Mouse (Mus musculus) hindbrain, embryonic 11.5 days (tissue): Measurements from ENCODE around the gene Cenpc1. TPM values are rescaled to one million over a fixed set of nuclear protein-coding genes. Genes with fewer than 3 reads are reported as not detected.

Experiments
- ATAC-seq: fragments of 200-750 bp; cut with Nextera tagmentation; 2 replicates; pipeline ENCODE4 v1.8.0; 2017; ENCODE audit warnings: mild to moderate bottlenecking, moderate TSS enrichment, moderate library complexity; ENCODE audit not compliant: low FRiP score
- DNase-seq: peaks from one replicate; pipeline ENCODE4 v3.0.0-alpha.2; 2015; ENCODE audit warnings: low spot score
- H3K27ac ChIP-seq: fragments of 300-500 bp; sonication (generic); 2 replicates; pipeline ENCODE4 v1.5.1; 2014; ENCODE audit warnings: mild to moderate bottlenecking, low read depth, low read length
- H3K27me3 ChIP-seq: fragments of 300-500 bp; sonication (generic); 2 replicates; pipeline ENCODE4 v1.6.1; 2014; ENCODE audit warnings: mild to moderate bottlenecking, low read length, moderate library complexity, mixed read lengths; ENCODE audit not compliant: control insufficient read depth, insufficient read depth
- H3K36me3 ChIP-seq: fragments of 300-500 bp; sonication (generic); 2 replicates; pipeline ENCODE4 v1.6.1; 2014; ENCODE audit warnings: mild to moderate bottlenecking, low read length, moderate library complexity, mixed read lengths; ENCODE audit not compliant: control insufficient read depth, insufficient read depth
- H3K4me1 ChIP-seq: fragments of 300-500 bp; sonication (generic); replicated peaks from 2 replicates; pipeline ENCODE4 v1.6.1; 2014; ENCODE audit warnings: low read length, mixed read lengths; ENCODE audit not compliant: control insufficient read depth, insufficient read depth
- H3K4me2 ChIP-seq: fragments of 300-500 bp; sonication (generic); replicated peaks from 2 replicates; pipeline ENCODE4 v1.6.1; 2014; ENCODE audit warnings: mild to moderate bottlenecking, low read depth, low read length
- H3K4me3 ChIP-seq: fragments of 300-500 bp; sonication (generic); 2 replicates; pipeline ENCODE4 v1.5.1; 2014; ENCODE audit warnings: low read depth, low read length
- H3K9ac ChIP-seq: fragments of 300-500 bp; sonication (generic); 2 replicates; pipeline ENCODE4 v1.6.1; 2014; ENCODE audit warnings: low read depth, low read length
- H3K9me3 ChIP-seq: fragments of 300-500 bp; sonication (generic); 2 replicates; pipeline ENCODE4 v1.6.1; 2016; ENCODE audit warnings: low read length; ENCODE audit not compliant: control insufficient read depth
- WGBS: fragments of 180-500 bp; shearing (Covaris S2); extraction: QIAGEN DNeasy Blood & Tissue Kit; methylation state at CpG from one replicate; pipeline ENCODE4 v1.1.7; 2014; 5-methylcytosine and 5-hydroxymethylcytosine counted together
- polyA plus RNA-seq: library from polyadenylated mRNA; unstranded; fragments of >200 nt; fragmentation: Nextera tagmentation; extraction: Ambion mirVana; gene quantifications from 2 replicates; pipeline ENCODE4 v1.2.1, GENCODE M21; 2014

Gene Cenpc1
- polyA plus RNA-seq, 1 experiment from 2014 or later: 52.1 TPM

GRCm38 (mm10) chr5:86086751-86087150 lies 21.4 kb upstream of the Cenpc1 start:
- no peak overlapping the region for H3K9ac ChIP-seq
- DNase-seq: no peak
- no peak overlapping the region for H3K4me3 ChIP-seq
- no peaks in the 10 kb centered on the region for H3K27me3 ChIP-seq
- H3K9me3 ChIP-seq: no peaks in the 10 kb centered on the region
- no peak overlapping the region for H3K4me2 ChIP-seq
- no peak for ATAC-seq
- no peaks in the 10 kb centered on the region for H3K4me1 ChIP-seq
- H3K27ac ChIP-seq: no peak overlapping the region
- H3K36me3 ChIP-seq: no peaks in the 10 kb centered on the region
- 86% methylated on average over 6 of the region's 6 CpGs for WGBS

GRCm38 (mm10) chr5:86084979-86085378 lies 19.6 kb upstream of the Cenpc1 start:
- WGBS: 83% methylated on average over 7 of the region's 7 CpGs
- H3K27me3 ChIP-seq: no peaks in the 10 kb centered on the region
- no peaks in the 10 kb centered on the region for H3K4me1 ChIP-seq
- no peaks in the 10 kb centered on the region for H3K9me3 ChIP-seq
- no peak overlapping the region for H3K9ac ChIP-seq
- DNase-seq (no peak), ATAC-seq (no peak)
- H3K4me3 ChIP-seq: no peak overlapping the region
- H3K27ac ChIP-seq: no peak overlapping the region
- no peaks in the 10 kb centered on the region for H3K36me3 ChIP-seq
- no peak overlapping the region for H3K4me2 ChIP-seq

- Histone ChIP-seq H3K4me3 (no peak overlapping the region), H3K27ac (no peak overlapping the region), H3K9me3 (no peaks in the 10 kb centered on the region), H3K4me2 (no peak overlapping the region), H3K9ac (no peak overlapping the region), H3K27me3 (no peaks in the 10 kb centered on the region), H3K36me3 (no peaks in the 10 kb centered on the region), H3K4me1 (no peaks in the 10 kb centered on the region)
- 89% methylated on average over 6 of the region's 6 CpGs for WGBS
- DNase-seq (no peak), ATAC-seq (no peak)
Observed at GRCm38 (mm10) chr5:86083987-86084386, 18.6 kb upstream of the Cenpc1 start.

- DNase-seq: no peak
- Histone ChIP-seq H3K27ac (no peak overlapping the region), H3K27me3 (no peaks in the 10 kb centered on the region), H3K4me2 (no peak overlapping the region), H3K4me1 (no peaks in the 10 kb centered on the region), H3K36me3 (no peaks in the 10 kb centered on the region), H3K9ac (no peak overlapping the region), H3K9me3 (no peaks in the 10 kb centered on the region), H3K4me3 (no peak overlapping the region)
- ATAC-seq: no peak
- 82% methylated on average over 3 of the region's 3 CpGs for WGBS
Observed at GRCm38 (mm10) chr5:86078720-86079334, 13.4 kb upstream of the Cenpc1 start.

- Histone ChIP-seq H3K4me3 (no peak overlapping the region), H3K27ac (no peak overlapping the region), H3K4me1 (no peaks in the 10 kb centered on the region), H3K9ac (no peak overlapping the region), H3K27me3 (no peaks in the 10 kb centered on the region), H3K9me3 (no peaks in the 10 kb centered on the region), H3K36me3 (no peaks in the 10 kb centered on the region), H3K4me2 (no peak overlapping the region)
- WGBS: 90% methylated on average over 4 of the region's 4 CpGs
- no peak for DNase-seq
- no peak for ATAC-seq
Observed at GRCm38 (mm10) chr5:86072756-86073386, 7.5 kb upstream of the Cenpc1 start.

GRCm38 (mm10) chr5:86071538-86071937 lies 6.2 kb upstream of the Cenpc1 start, which contains the start of gene Stap1:
Gene Stap1 (plus strand): TSS chr5:86071746.
- Histone ChIP-seq H3K9me3 (no peaks in the 10 kb centered on the region), H3K36me3 (no peaks in the 10 kb centered on the region), H3K4me3 (no peak within 1 kb of the TSS), H3K27ac (no peak within 1 kb of the TSS), H3K9ac (no peak within 1 kb of the TSS), H3K4me2 (no peak within 1 kb of the TSS), H3K4me1 (no peaks in the 10 kb centered on the region), H3K27me3 (no peaks in the 10 kb centered on the region)
- no peak for DNase-seq
- WGBS: 75% methylated on average over 7 of the region's 7 CpGs
- ATAC-seq: no peak

GRCm38 (mm10) chr5:86069121-86069520 lies 3.7 kb upstream of the Cenpc1 start:
- ATAC-seq: no peak
- H3K4me1 ChIP-seq: no peaks in the 10 kb centered on the region

GRCm38 (mm10) chr5:86068451-86068850 lies 3.1 kb upstream of the Cenpc1 start:
- Histone ChIP-seq H3K27ac (no peak overlapping the region), H3K9ac (no peak overlapping the region), H3K36me3 (no peaks in the 10 kb centered on the region), H3K27me3 (no peaks in the 10 kb centered on the region), H3K4me2 (no peak overlapping the region), H3K4me3 (no peak overlapping the region), H3K9me3 (no peaks in the 10 kb centered on the region), H3K4me1 (no peaks in the 10 kb centered on the region)
- WGBS: 87% methylated on average over 3 of the region's 3 CpGs
- ATAC-seq (no peak), DNase-seq (no peak)

More at GRCm38 (mm10) chr5:86069121-86069520, 3.7 kb upstream of the Cenpc1 start:
- no peak overlapping the region for H3K4me2 ChIP-seq
- H3K9ac ChIP-seq: no peak overlapping the region
- no peak overlapping the region for H3K4me3 ChIP-seq
- no peak for DNase-seq
- no peaks in the 10 kb centered on the region for H3K9me3 ChIP-seq
- no peak overlapping the region for H3K27ac ChIP-seq
- H3K36me3 ChIP-seq: no peaks in the 10 kb centered on the region
- no peaks in the 10 kb centered on the region for H3K27me3 ChIP-seq
- 85% methylated on average over 6 of the region's 6 CpGs for WGBS

- H3K36me3 ChIP-seq: no peaks in the 10 kb centered on the region
- no peaks in the 10 kb centered on the region for H3K27me3 ChIP-seq
- ATAC-seq: peak; percentile 44
- peak overlapping the region; percentile 17; the same call in 1 of the 2 replicates for H3K9ac ChIP-seq
- H3K4me3 ChIP-seq: peak overlapping the region; percentile 83
- H3K9me3 ChIP-seq: no peaks in the 10 kb centered on the region
- H3K4me1 ChIP-seq: no peaks in the 10 kb centered on the region
- H3K4me2 ChIP-seq: peak overlapping the region; percentile 37
- DNase-seq: peak; percentile 88
- H3K27ac ChIP-seq: no peak overlapping the region
- 1% methylated on average over 17 of the region's 17 CpGs for WGBS
Observed at GRCm38 (mm10) chr5:86066551-86066929, 1.2 kb upstream of the Cenpc1 start.
